Mouse (Mus musculus) olfactory bulb, adult 2 months (tissue): ENCODE results near the gene Tshz2.

ENCODE experiments used
- CTCF ChIP-seq: fragments of 200-500 bp; IDR thresholded peaks from 2 replicates; pipeline ENCODE4 v1.5.1; 2012; ENCODE audit warnings: low read depth, mild to moderate bottlenecking, low read length, moderate library complexity; ENCODE audit not compliant: insufficient read depth
- POLR2A ChIP-seq: fragments of 200-500 bp; IDR thresholded peaks from 2 replicates; pipeline ENCODE4 v1.6.1; 2012; ENCODE audit warnings: mild to moderate bottlenecking, low read depth, low read length, moderate library complexity; ENCODE audit not compliant: insufficient read depth

GRCm38 (mm10) chr2:169585631-169586285, 47.1 kb upstream of the Tshz2 start:
- TF ChIP-seq CTCF, result no peak
- no peak for TF ChIP-seq POLR2A
